Mouse (Mus musculus) ES-E14 (cell line): Measurements from ENCODE around the gene Cd82. TPM values are rescaled to one million over a fixed set of nuclear protein-coding genes. Genes with fewer than 3 reads are reported as not detected.

ENCODE experiments used
- DNase-seq: peaks from one replicate; pipeline ENCODE4 v3.0.0-alpha.2; 2013; ENCODE audit warnings: low read depth, low spot score
- H3K27ac ChIP-seq: 2 replicates; pipeline ENCODE4 v1.5.1; 2012; ENCODE audit warnings: low read depth, mild to moderate bottlenecking, low read length, moderate library complexity, mixed read lengths; ENCODE audit not compliant: poor library complexity, insufficient read depth, severe bottlenecking
- H3K36me3 ChIP-seq: 2 replicates; pipeline ENCODE4 v1.6.1; 2012; ENCODE audit warnings: mild to moderate bottlenecking, low read length, moderate library complexity, mixed read lengths; ENCODE audit not compliant: control insufficient read depth, poor library complexity, insufficient read depth, severe bottlenecking
- H3K4me1 ChIP-seq, 2 experiments: fragments of 150-350 bp in 1 of 2; sonication (generic) in 1 of 2; 2 replicates each; pipeline ENCODE4 v1.6.1; 2012; ENCODE audit warnings: low read length in 2 of 2, mild to moderate bottlenecking in 1 of 2, mixed read lengths in 1 of 2; ENCODE audit not compliant: control insufficient read depth in 2 of 2, insufficient read depth in 2 of 2, poor library complexity in 1 of 2
- H3K4me3 ChIP-seq, 2 experiments: fragments of 150-350 bp in 1 of 2; sonication (generic) in 1 of 2; 2 replicates each; pipeline ENCODE4 v1.5.1; 2012; ENCODE audit warnings: low read length in 2 of 2, low read depth in 1 of 2, mild to moderate bottlenecking in 1 of 2, mixed read lengths in 1 of 2; ENCODE audit not compliant: insufficient read depth in 1 of 2, poor library complexity in 1 of 2, severe bottlenecking in 1 of 2
- H3K9ac ChIP-seq: 2 replicates; pipeline ENCODE4 v1.6.1; 2012; ENCODE audit warnings: low read depth, mild to moderate bottlenecking, low read length, mixed read lengths; ENCODE audit not compliant: poor library complexity, insufficient read depth, severe bottlenecking
- H3K9me3 ChIP-seq: fragments of 150-350 bp; sonication (generic); 2 replicates; pipeline ENCODE4 v1.6.1; 2012; ENCODE audit warnings: low read depth, mild to moderate bottlenecking, low read length; ENCODE audit not compliant: control insufficient read depth, insufficient read depth
- CHD2 ChIP-seq: IDR thresholded peaks from 2 replicates; pipeline ENCODE4 v1.6.1; 2014; ENCODE audit warnings: mild to moderate bottlenecking, low read depth, low read length, inconsistent platforms
- HCFC1 ChIP-seq: IDR thresholded peaks from 2 replicates; pipeline ENCODE4 v1.6.1; 2012; ENCODE audit warnings: low read length, inconsistent platforms, borderline replicate concordance; ENCODE audit not compliant: insufficient read depth
- MAFK ChIP-seq: IDR thresholded peaks from 2 replicates; pipeline ENCODE4 v1.6.1; 2014; ENCODE audit warnings: mild to moderate bottlenecking, low read depth, low read length, inconsistent platforms; ENCODE audit not compliant: insufficient read depth
- ZC3H11A ChIP-seq: IDR thresholded peaks from 2 replicates; pipeline ENCODE4 v1.6.1; 2012; ENCODE audit warnings: low read depth, mild to moderate bottlenecking, inconsistent platforms, low read length, borderline replicate concordance
- ZNF384 ChIP-seq: IDR thresholded peaks from 2 replicates; pipeline ENCODE4 v1.6.1; 2012; ENCODE audit warnings: low read depth, low read length, inconsistent platforms
- in situ Hi-C, 2 experiments: fragments of 600-800 bp; cut with MboI; formaldehyde crosslinking; loops; one replicate each; pipeline ENCODE4 v1.15.1; 2025; ENCODE audit warnings: low sequenced_read_pairs in 2 of 2, inconsistent platforms in 1 of 2; ENCODE audit not compliant: unreplicated experiment in 2 of 2
- total RNA-seq: library from RNA; depleted of rRNA; stranded (reverse); fragments of 300-350 nt; gene quantifications from 2 replicates; pipeline ENCODE4 v1.2.3, GENCODE M21; 2012

Cd82 gene
- total RNA-seq, 1 experiment = 3.2 TPM

- no peaks in the 10 kb centered on the region for H3K36me3 ChIP-seq
- peaks cover 0 to 3% of the 10 kb centered on the region in 2 experiments; a peak in 1 of 4 replicates for H3K4me1 ChIP-seq
- no peak for DNase-seq
- in situ Hi-C loops = no loop called here
- H3K9ac ChIP-seq = no peak overlapping the region
- no peak overlapping the region for H3K4me3 ChIP-seq
- TF ChIP-seq MAFK = no peak
- TF ChIP-seq CHD2 = no peak
- no peak for TF ChIP-seq ZC3H11A
- no peak for TF ChIP-seq ZNF384
- H3K9me3 ChIP-seq = no peaks in the 10 kb centered on the region
- H3K27ac ChIP-seq = no peak overlapping the region
These were observed 5.4 kb downstream of the Cd82 start for GRCm38 (mm10) chr2:93457426-93458130.

- TF ChIP-seq ZC3H11A (no peak), ZNF384 (no peak), CHD2 (no peak), MAFK (no peak), HCFC1 (no peak)
- Histone ChIP-seq H3K27ac (no peak overlapping the region), H3K4me1 (no peaks in the 10 kb centered on the region), H3K36me3 (no peaks in the 10 kb centered on the region), H3K4me3 (no peak overlapping the region), H3K9me3 (no peaks in the 10 kb centered on the region), H3K9ac (no peak overlapping the region)
- in situ Hi-C loops = no loop called here
- no peak for DNase-seq
These were observed 6.8 kb downstream of the Cd82 start for GRCm38 (mm10) chr2:93456140-93456539.

GRCm38 (mm10) chr2:93454817-93455591, 7.9 kb downstream of the Cd82 start:
- no peak for DNase-seq
- H3K27ac ChIP-seq = no peak overlapping the region
- H3K9ac ChIP-seq = no peak overlapping the region
- H3K4me1 ChIP-seq = no peaks in the 10 kb centered on the region; a peak in 1 of 4 replicates
- in situ Hi-C loops = no loop called here
- no peak for TF ChIP-seq MAFK
- TF ChIP-seq HCFC1 = no peak
- TF ChIP-seq ZNF384 = no peak
- no peak for TF ChIP-seq ZC3H11A
- TF ChIP-seq CHD2 = no peak
- H3K4me3 ChIP-seq = no peak overlapping the region
- no peaks in the 10 kb centered on the region for H3K9me3 ChIP-seq
- H3K36me3 ChIP-seq = no peaks in the 10 kb centered on the region

- H3K9ac ChIP-seq = no peak overlapping the region
- H3K4me3 ChIP-seq = no peak overlapping the region
- H3K27ac ChIP-seq = no peak overlapping the region
- no peaks in the 10 kb centered on the region; a peak in 1 of 4 replicates for H3K4me1 ChIP-seq
- in situ Hi-C loops = no loop called here
- DNase-seq = no peak
- TF ChIP-seq ZNF384 (no peak), ZC3H11A (no peak), MAFK (no peak), CHD2 (no peak), HCFC1 (no peak)
- no peaks in the 10 kb centered on the region for H3K36me3 ChIP-seq
- H3K9me3 ChIP-seq = no peaks in the 10 kb centered on the region
These were observed 8.6 kb downstream of the Cd82 start for GRCm38 (mm10) chr2:93454334-93454733.
